Mouse (Mus musculus) kidney, postnatal 25 days (tissue): Measurements from ENCODE around the gene Dlx6.
A peak's percentile ranks its signal among the peaks of the same experiment; 100 is the strongest.

ENCODE experiments used
- DNase-seq, 2 experiments: peaks; one replicate each; pipeline ENCODE4 v3.0.0; 2021; ENCODE audit warnings: mixed read lengths in 2 of 2

Dlx6 gene

DNA sequence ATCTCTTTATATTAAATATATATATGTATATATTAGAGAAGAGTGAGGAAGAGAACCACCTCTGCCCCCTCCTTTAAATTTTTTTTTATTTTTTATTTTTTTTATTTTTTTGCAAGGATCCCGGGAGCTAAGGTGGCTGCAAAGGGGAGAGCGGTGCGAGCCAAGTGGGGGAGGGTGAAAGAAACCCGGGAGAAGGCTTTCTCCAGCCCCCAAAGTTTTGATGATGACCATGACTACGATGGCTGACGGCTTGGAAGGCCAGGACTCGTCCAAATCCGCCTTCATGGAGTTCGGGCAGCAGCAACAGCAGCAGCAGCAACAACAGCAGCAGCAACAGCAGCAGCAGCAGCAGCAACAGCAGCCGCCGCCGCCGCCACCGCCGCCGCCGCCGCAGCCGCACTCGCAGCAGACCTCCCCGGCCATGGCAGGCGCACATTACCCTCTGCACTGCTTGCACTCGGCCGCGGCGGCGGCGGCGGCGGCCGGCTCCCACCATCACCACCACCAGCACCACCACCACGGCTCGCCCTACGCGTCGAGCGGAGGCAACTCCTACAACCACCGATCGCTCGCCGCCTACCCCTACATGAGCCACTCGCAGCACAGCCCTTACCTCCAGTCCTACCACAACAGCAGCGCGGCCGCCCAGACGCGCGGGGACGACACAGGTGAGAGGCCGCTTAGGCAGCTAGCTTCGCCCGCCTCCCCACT, at the start of gene Dlx6:
TSS of gene Dlx6 (plus strand) at position 175 of the 711 bp plus-strand sequence.
- peak in 1 of 2 experiments; percentile 46 for DNase-seq

DNA sequence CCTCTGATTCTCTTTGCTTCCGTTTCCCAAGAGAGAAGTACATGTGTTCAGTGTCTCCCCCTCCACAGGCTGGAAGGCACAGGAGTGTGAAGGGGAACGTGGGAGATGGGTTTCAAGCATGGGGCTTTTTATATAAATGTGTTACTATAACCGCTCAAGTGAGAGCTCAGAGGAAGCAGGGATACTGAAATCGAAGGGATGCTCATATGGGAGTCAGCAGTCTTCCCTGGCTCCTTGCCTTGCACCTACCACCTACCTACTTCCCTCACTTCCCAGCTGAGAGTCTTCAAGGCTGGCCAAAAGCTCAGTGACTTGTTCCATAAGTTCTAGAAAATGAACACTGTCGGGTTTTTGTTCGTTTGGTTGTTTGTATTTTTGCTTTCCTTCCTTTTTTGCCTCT, 46.3 kb upstream of the Dlx6 start:
- no peak for DNase-seq

DNA sequence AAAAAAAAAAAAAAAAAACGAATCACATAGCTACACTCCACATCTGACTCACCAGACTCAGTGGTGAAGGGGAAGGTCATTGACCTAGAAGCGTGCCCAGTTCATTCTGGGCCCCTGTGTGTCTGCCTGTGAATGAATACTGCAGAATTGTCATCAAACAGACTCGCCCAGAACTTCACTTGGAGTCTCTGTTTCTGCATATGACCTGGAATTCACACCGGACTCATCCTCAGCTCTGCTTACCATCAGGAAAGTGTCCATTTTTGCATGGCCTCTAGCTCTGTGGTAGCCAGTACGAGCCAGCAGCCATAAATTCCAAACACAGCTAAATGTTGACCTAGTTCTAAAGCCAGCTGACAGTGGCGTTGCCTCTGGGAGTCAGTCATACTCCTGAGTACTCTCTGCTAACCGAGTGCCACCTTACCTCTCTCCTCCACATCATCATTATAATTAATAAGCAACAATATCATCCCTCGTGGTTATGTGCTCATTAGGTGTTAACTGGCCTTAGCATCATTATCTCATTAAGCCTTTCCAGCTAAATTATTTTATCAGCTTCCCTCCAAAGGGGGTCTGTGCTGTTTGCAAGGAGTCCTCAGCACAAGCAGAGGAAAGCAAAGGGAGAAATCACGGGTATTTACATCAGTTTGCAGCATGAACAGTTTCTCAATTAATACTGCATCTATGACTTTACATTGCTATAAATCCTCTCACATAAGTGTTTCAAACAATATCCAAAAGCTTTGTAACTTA, 44.9 kb upstream of the Dlx6 start:
- no peak for DNase-seq

DNA sequence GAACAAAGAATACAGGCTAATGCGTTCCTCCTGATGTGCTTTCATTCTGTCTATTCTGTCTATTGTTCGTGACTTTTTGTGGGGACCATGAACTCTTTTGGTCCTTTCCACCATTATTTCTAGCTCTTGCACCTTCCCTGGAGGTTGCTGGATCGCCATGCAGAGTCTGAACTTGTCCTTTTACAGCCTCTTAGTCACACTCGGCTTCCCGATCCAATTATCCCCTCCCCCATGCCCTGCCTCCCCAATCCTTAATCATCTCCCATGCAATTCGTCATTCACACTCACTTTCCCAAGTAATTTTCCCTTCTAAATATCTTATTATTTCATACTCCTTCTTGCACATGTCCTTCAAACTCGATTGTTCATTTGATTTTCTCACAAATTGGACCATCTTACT, 44.0 kb upstream of the Dlx6 start:
- no peak for DNase-seq

- DNase-seq = no peak
Observed at GRCm38 (mm10) chr6:6825313-6825712, 37.8 kb upstream of the Dlx6 start.

GRCm38 (mm10) chr6:6826861-6827260, 36.3 kb upstream of the Dlx6 start:
- DNase-seq = no peak

- no peak for DNase-seq
Observed at GRCm38 (mm10) chr6:6830446-6830845, 32.7 kb upstream of the Dlx6 start.

- DNase-seq = no peak
Observed at GRCm38 (mm10) chr6:6833301-6833700, 29.8 kb upstream of the Dlx6 start.

- DNase-seq = no peak
Observed at GRCm38 (mm10) chr6:6848541-6848940, 14.6 kb upstream of the Dlx6 start.

DNA sequence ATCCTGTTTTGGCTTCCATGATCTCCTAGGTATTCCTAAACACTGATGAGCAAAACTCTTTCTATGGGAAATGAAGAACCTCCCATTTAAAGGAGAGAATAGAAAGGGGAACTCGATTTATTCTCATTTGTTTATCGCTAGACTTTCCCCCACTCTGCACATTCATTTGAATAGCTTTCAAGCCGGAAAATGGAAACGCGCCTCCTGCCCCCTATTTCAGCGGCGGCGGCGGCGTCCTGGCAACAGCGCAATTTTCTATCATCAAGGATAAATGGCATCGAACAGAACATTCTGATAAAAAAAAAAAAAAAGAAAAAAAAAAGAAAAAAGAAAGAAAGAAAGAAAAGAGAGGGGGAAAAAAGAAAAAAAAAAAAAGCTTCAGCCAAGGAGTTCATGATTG, 13.4 kb upstream of the Dlx6 start:
- DNase-seq = no peak

- no peak for DNase-seq
Observed at GRCm38 (mm10) chr6:6850324-6851060, 12.6 kb upstream of the Dlx6 start.

DNA sequence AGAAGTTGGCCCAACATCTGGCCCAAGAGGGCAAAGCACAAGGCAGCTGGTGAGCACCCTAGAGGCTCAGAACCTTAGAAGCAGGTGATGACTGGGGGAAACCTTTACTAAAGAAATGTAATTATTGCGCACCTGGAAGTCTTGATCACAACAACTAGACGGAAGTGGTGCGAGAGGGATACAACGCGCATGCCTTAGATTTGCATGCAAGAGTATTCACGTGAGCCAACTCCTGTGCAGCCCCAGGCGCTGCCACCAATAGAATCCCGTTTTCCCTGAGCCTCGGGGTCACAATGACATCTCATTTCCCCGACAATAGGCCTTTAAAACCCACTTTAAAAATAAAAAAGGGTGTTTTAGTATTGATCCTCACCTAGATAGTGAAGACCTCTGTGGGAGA, 12.0 kb upstream of the Dlx6 start:
- DNase-seq = no peak

GRCm38 (mm10) chr6:6852944-6853343, 10.2 kb upstream of the Dlx6 start:
- DNase-seq = no peak

DNA sequence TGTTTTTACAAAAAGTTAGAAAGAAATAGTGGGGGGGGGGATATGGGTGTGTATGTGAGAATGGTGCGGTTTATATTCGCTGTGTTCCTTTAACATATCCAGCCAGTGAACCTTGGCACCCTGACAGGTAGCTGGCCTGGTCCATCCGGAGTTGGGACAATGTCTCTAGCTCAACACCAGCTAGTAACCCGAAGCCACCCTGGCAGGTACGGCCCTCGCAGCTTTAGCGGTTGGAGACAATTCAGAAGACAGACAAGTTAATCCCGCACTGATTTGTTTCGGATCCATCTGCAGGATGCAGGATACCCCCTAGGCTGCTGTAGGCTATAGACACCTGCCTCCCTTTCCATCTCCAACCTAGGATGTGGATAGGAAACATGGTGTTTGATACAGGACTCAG, 9.0 kb upstream of the Dlx6 start:
- DNase-seq = peak in 1 of 2 experiments; percentile 28

GRCm38 (mm10) chr6:6854902-6855745, 8.0 kb upstream of the Dlx6 start:
- no peak for DNase-seq

DNA sequence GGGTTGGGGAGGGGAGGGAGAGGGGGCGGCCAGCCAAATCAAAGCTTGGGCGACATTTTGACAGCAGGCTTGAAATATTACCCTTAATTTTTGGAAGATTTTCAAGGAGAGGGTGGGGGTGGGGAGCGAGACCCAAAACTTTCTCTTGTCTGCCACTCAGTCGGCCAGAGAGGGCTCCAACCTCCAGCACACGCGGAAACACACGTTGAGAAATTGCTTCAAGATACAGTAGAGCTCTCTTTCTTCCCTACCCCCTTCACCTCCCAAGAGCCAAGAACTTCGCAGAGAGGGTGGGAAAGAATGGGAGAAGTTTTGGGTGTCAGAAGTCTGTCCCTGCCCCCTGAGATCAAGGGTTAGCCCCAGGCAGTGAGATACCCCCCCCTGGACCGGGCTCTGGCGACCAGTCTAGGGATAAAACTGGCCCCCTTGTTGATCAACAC, 7.4 kb upstream of the Dlx6 start:
- DNase-seq = no peak

- DNase-seq = no peak
Observed at GRCm38 (mm10) chr6:6856316-6856715, 6.8 kb upstream of the Dlx6 start.

DNA sequence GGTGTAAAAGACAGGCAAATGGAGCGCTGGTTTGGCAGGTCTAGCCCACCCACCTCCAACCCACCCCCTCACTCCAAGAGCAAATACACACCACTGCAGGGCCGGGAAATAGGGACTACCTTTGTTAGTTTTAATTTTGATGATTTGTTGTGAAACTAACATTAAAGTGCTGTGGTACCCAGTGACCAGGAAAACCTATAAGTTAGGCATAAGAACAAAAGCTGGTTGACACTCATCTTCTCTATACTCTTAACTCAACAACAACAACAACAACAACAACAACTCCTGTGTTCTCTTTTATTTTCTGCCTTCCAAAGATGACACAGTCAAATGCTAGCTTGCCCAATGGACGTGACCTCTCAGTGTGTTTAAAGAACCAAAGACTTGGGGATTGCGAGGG, 6.3 kb upstream of the Dlx6 start:
- no peak for DNase-seq

DNA sequence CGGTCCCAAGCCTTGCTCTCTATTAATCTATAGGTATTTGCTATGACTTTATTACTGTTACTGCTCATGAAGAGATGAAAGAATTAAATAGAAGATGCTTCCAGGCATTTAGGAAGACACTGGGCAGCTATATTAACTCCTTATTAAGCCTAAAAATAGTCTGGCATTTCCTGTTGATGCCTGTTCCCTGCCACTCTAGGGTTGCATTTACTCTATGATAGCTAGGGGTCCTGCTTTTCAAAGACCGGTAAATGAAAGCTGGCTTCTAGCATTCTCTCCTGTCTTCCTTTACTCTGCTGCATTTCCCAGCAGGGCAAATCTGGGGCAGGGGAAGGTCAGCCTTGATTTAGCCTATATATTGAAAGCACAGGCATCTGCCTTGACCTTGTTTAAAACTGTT, 5.4 kb upstream of the Dlx6 start:
- no peak for DNase-seq

GRCm38 (mm10) chr6:6858571-6858970, 4.6 kb upstream of the Dlx6 start:
- no peak for DNase-seq

- DNase-seq = no peak
Observed at GRCm38 (mm10) chr6:6859111-6859949, 3.8 kb upstream of the Dlx6 start.

GRCm38 (mm10) chr6:6859950-6860410, 3.2 kb upstream of the Dlx6 start:
- no peak for DNase-seq
